Mouse (Mus musculus): ENCODE results near the gene Ier5l. TPM values are rescaled to one million over a fixed set of nuclear protein-coding genes. Genes with fewer than 3 reads are reported as not detected.

Gene Ier5l
- total and polyA plus RNA-seq, 3 experiments: 0.06 TPM; not detected in 2

DNA sequence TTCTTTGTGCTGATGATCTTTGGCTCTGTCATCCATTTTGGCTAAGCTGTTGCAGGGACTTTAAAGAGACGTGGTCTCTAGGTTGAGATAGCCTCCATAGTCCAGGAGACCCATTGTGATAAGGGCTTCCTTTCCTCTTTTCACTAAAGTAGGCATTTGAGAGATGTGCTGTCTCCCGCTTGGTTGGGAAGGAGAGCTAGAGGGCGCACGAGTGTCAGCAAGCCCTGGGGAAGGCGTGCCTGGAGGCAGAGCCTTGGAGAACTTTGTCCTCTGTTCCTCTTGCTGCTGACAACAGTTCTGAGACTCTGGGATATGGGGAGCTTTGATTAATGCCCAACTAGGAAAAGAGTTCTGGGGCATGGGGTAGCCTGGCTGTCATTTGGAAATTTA is 37.9 kb downstream of the Ier5l start:
- H3K27ac ChIP-seq (ENCODE audit: control insufficient read depth, low read depth, low read length): no peak overlapping the region
- H3K9ac ChIP-seq (ENCODE audit: control insufficient read depth, low read depth, low read length, poor library complexity, severe bottlenecking): no peak overlapping the region
- TF ChIP-seq MXI1 (IDR thresholded peaks at IDR 0.05; ENCODE audit: low read depth, low read length) (no peak), UBTF (IDR thresholded peaks at IDR 0.05; ENCODE audit: borderline replicate concordance, insufficient read depth, low read depth, low read length) (no peak)
- H3K36me3 ChIP-seq (ENCODE audit: control insufficient read depth in 1 of 2, insufficient read depth in 2 of 2, low read length in 2 of 2): peaks cover 0 to 18% of the 10 kb centered on the region in 2 experiments; a peak in 2 of 4 replicates
- H3K79me2 ChIP-seq (ENCODE audit: control insufficient read depth, insufficient read depth, low read length, poor library complexity): no peaks in the 10 kb centered on the region
- H3K9me3 ChIP-seq (replicated peaks; ENCODE audit: insufficient read depth, low read length): no peaks in the 10 kb centered on the region
- DNase-seq (ENCODE audit: low read depth, low spot score): no peak
- no peaks in the 10 kb centered on the region for H3K4me1 ChIP-seq (ENCODE audit: control insufficient read depth in 1 of 2, insufficient read depth in 2 of 2, low read length in 2 of 2)
- H3K4me3 ChIP-seq (ENCODE audit: control insufficient read depth in 1 of 2, insufficient read depth in 1 of 2, low read depth in 2 of 2, low read length in 2 of 2): no peak overlapping the region
- H3K27me3 ChIP-seq (ENCODE audit: control insufficient read depth in 1 of 2, insufficient read depth in 2 of 2, low read length in 2 of 2): no peaks in the 10 kb centered on the region

DNA sequence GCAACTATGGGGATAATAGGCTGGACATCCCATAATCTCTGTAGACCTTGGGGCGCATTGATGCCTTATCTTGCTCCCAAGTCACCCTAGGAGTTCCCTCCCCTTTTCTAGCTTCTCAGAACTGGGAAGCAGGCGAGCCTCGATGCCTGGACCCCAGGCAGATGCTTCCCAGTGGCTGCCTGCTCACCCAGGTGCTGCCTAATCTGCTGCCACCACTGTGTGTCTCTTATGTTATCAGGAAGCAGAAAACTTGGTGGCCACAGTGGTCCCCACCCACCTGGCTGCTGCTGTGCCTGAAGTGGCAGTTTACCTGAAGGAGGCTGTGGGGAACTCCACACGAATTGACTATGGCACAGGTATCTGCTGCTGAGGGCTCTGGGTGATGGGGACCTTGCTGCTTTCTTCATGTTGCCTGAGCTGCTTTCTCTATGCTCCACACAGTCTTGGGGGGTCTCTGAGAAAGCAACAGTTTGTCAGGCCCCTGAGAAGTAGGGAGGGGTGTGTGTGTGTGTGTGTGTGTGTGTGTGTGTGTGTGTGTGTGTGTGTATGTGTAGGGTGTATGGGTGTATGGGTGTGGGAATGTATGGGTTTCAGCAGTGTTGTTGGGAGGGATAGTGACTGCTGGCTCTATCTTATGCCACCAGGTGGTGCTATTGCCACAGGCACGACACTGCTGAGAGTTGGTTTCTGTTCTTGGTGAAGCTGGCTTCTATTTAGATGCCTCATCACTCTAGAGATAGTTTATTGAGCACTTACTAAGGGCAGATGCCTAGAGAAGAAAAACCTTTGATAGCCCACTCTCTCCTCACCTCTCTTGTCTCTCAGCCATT is 38.5 kb downstream of the Ier5l start:
- Histone ChIP-seq H3K36me3 (ENCODE audit: control insufficient read depth in 1 of 2, insufficient read depth in 2 of 2, low read length in 2 of 2) (peaks cover 0 to 18% of the 10 kb centered on the region in 2 experiments; a peak in 2 of 4 replicates), H3K27ac (ENCODE audit: control insufficient read depth, low read depth, low read length) (no peak overlapping the region), H3K4me1 (ENCODE audit: control insufficient read depth in 1 of 2, insufficient read depth in 2 of 2, low read length in 2 of 2) (no peaks in the 10 kb centered on the region), H3K9ac (ENCODE audit: control insufficient read depth, low read depth, low read length, poor library complexity, severe bottlenecking) (no peak overlapping the region), H3K27me3 (ENCODE audit: control insufficient read depth in 1 of 2, insufficient read depth in 2 of 2, low read length in 2 of 2) (no peaks in the 10 kb centered on the region), H3K9me3 (replicated peaks; ENCODE audit: insufficient read depth, low read length) (no peaks in the 10 kb centered on the region), H3K4me3 (ENCODE audit: control insufficient read depth in 1 of 2, insufficient read depth in 1 of 2, low read depth in 2 of 2, low read length in 2 of 2) (no peak overlapping the region), H3K79me2 (ENCODE audit: control insufficient read depth, insufficient read depth, low read length, poor library complexity) (no peaks in the 10 kb centered on the region)
- DNase-seq (ENCODE audit: low read depth, low spot score): peak; percentile 79
- TF ChIP-seq RAD21 (IDR thresholded peaks at IDR 0.05; ENCODE audit: low read depth, low read length) (peak; percentile 74), EP300 (IDR thresholded peaks at IDR 0.05; ENCODE audit: low read depth in 1 of 2, low read length in 2 of 2) (no peak), SIN3A (IDR thresholded peaks at IDR 0.05; ENCODE audit: low read length) (no peak), RCOR1 (IDR thresholded peaks at IDR 0.05; ENCODE audit: low read depth, low read length) (no peak), CHD2 (IDR thresholded peaks at IDR 0.05; ENCODE audit: low read length) (no peak), MAX (IDR thresholded peaks at IDR 0.05; ENCODE audit: low read length) (no peak), GATA1 (IDR thresholded peaks at IDR 0.05; ENCODE audit: low read depth, low read length) (no peak), MAFK (IDR thresholded peaks at IDR 0.05; ENCODE audit: borderline replicate concordance, low read depth, low read length) (no peak), UBTF (IDR thresholded peaks at IDR 0.05; ENCODE audit: borderline replicate concordance, insufficient read depth, low read depth, low read length) (no peak), MXI1 (IDR thresholded peaks at IDR 0.05; ENCODE audit: low read depth, low read length) (no peak), ZKSCAN1 (IDR thresholded peaks at IDR 0.05; ENCODE audit: low read depth, low read length) (no peak), TAL1 (IDR thresholded peaks at IDR 0.05; ENCODE audit: low read length) (no peak), E2F4 (IDR thresholded peaks at IDR 0.05; ENCODE audit: borderline replicate concordance, low read depth, low read length) (no peak), TCF12 (IDR thresholded peaks at IDR 0.05; ENCODE audit: low read depth, low read length) (no peak), MYC (IDR thresholded peaks at IDR 0.05; ENCODE audit: low read depth, low read length) (no peak), ETS1 (IDR thresholded peaks at IDR 0.05; ENCODE audit: low read depth, low read length) (no peak), ZC3H11A (IDR thresholded peaks at IDR 0.05; ENCODE audit: low read depth, low read length) (peak; percentile 34; the same call in 1 of the 2 replicates), POLR2AphosphoS2 (IDR thresholded peaks at IDR 0.05; ENCODE audit: low read length) (no peak), CTCF (IDR thresholded peaks at IDR 0.05 in 2 of 3, conservative IDR thresholded peaks at IDR 0.05 in 1 of 3; ENCODE audit: control insufficient read depth in 1 of 3, insufficient read depth in 1 of 3, low read depth in 2 of 3, low read length in 3 of 3, poor library complexity in 1 of 3, severe bottlenecking in 1 of 3) (peak; percentile 84 to 97 (median 88)), ZMIZ1 (IDR thresholded peaks at IDR 0.05; ENCODE audit: low read depth, low read length) (no peak), JUND (IDR thresholded peaks at IDR 0.05; ENCODE audit: low read depth, low read length) (no peak), ELF1 (IDR thresholded peaks at IDR 0.05; ENCODE audit: low read depth, low read length) (no peak), CHD1 (IDR thresholded peaks at IDR 0.05; ENCODE audit: low read depth, low read length) (no peak), BHLHE40 (IDR thresholded peaks at IDR 0.05; ENCODE audit: borderline replicate concordance, low read depth, low read length) (no peak), MYB (IDR thresholded peaks at IDR 0.05; ENCODE audit: low read depth, low read length) (no peak), MAZ (IDR thresholded peaks at IDR 0.05; ENCODE audit: low read depth, low read length) (no peak), KAT2A (conservative IDR thresholded peaks at IDR 0.05; ENCODE audit: low read depth, low read length) (no peak), TBP (IDR thresholded peaks at IDR 0.05; ENCODE audit: low read depth, low read length) (no peak), NELFE (IDR thresholded peaks at IDR 0.05; ENCODE audit: low read depth, low read length) (no peak), SMC3 (IDR thresholded peaks at IDR 0.05; ENCODE audit: low read depth, low read length) (peak; percentile 66), USF1 (IDR thresholded peaks at IDR 0.05; ENCODE audit: low read depth, low read length) (no peak)
